Mouse (Mus musculus) stomach, postnatal 0 days (tissue): ENCODE data around the gene Tln2. TPM values are rescaled to one million over a fixed set of nuclear protein-coding genes. Genes with fewer than 3 reads are reported as not detected.

Source experiments
- ATAC-seq: fragments of 200-750 bp; cut with Nextera tagmentation; 2 replicates; pipeline ENCODE4 v1.8.0; 2017; ENCODE audit not compliant: low FRiP score, low TSS enrichment
- DNase-seq: peaks from one replicate; pipeline ENCODE4 v3.0.0-alpha.2; 2016; ENCODE audit warnings: low spot score
- H3K27ac ChIP-seq: fragments of 300-500 bp; sonication (generic); replicated peaks from 2 replicates; pipeline ENCODE4 v1.5.1; 2014; ENCODE audit warnings: mild to moderate bottlenecking, control low read depth
- H3K27me3 ChIP-seq: fragments of 300-500 bp; sonication (generic); 2 replicates; pipeline ENCODE4 v1.6.1; 2014; ENCODE audit warnings: low read length; ENCODE audit not compliant: control insufficient read depth, insufficient read depth
- H3K36me3 ChIP-seq: fragments of 300-500 bp; sonication (generic); 2 replicates; pipeline ENCODE4 v1.6.1; 2014; ENCODE audit warnings: low read length, mixed read lengths; ENCODE audit not compliant: control insufficient read depth, insufficient read depth
- H3K4me1 ChIP-seq: fragments of 300-500 bp; sonication (generic); replicated peaks from 2 replicates; pipeline ENCODE4 v1.6.1; 2014; ENCODE audit warnings: antibody characterized with exemption; ENCODE audit not compliant: control insufficient read depth, insufficient read depth
- H3K4me2 ChIP-seq: fragments of 300-500 bp; sonication (generic); replicated peaks from 2 replicates; pipeline ENCODE4 v1.6.1; 2014; ENCODE audit warnings: low read depth, mild to moderate bottlenecking, control low read depth, moderate library complexity
- H3K4me3 ChIP-seq: fragments of 300-500 bp; sonication (generic); 2 replicates; pipeline ENCODE4 v1.5.1; 2014; ENCODE audit warnings: low read depth, low read length, control low read depth
- H3K9ac ChIP-seq: fragments of 300-500 bp; sonication (generic); 2 replicates; pipeline ENCODE4 v1.6.1; 2014; ENCODE audit warnings: mild to moderate bottlenecking, low read length, control low read depth, mixed read lengths
- H3K9me3 ChIP-seq: fragments of 300-500 bp; sonication (generic); 2 replicates; pipeline ENCODE4 v1.6.1; 2016; ENCODE audit warnings: low read length; ENCODE audit not compliant: control insufficient read depth
- CTCF ChIP-seq: IDR thresholded peaks from 2 replicates; pipeline ENCODE4 v1.5.1; 2016; ENCODE audit warnings: antibody characterized with exemption, low read depth, mild to moderate bottlenecking, moderate library complexity
- EP300 ChIP-seq: optimal IDR thresholded peaks from 2 replicates; pipeline ENCODE3; 2016; ENCODE audit warnings: antibody characterized with exemption
- WGBS: fragments of 180-500 bp; shearing (Covaris S2); extraction: QIAGEN DNeasy Blood & Tissue Kit; methylation state at CpG from one replicate; pipeline ENCODE4 v1.1.7; 2014; 5-methylcytosine and 5-hydroxymethylcytosine counted together
- polyA plus RNA-seq: library from polyadenylated mRNA; unstranded; fragments of >200 nt; fragmentation: Nextera tagmentation; extraction: Ambion mirVana; gene quantifications from 2 replicates; pipeline ENCODE4 v1.2.1, GENCODE M21; 2015

Tln2 gene
- polyA plus RNA-seq, 1 experiment from 2014 or later, result 17.5 TPM

DNA sequence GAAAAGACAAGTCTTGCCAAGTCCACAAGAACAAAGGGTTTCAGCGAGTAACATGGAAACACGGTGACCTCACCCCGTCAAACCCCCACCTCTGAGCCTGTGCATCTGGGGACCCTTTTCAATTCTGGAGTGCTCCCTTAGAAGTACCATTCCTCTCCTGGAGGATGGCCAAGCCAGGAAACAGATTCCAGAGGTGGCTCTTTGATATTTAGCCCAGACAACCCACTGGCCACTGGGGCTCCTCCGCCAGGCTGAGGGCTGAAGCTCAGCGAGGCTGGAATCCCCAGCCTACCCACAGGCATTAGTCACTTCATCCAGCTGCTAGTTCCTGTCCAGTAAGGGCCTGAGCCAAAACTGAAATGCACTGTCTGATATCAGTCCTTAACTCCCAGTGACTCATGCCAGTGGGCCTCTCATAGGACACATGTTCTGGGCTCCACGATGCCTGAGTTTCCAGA is 6.3 kb upstream of the Tln2 start:
- ATAC-seq (peak; percentile 70), DNase-seq (no peak)
- no peaks in the 10 kb centered on the region for H3K36me3 ChIP-seq
- no peak overlapping the region for H3K4me2 ChIP-seq
- H3K27ac ChIP-seq, result no peak overlapping the region
- H3K9me3 ChIP-seq, result no peaks in the 10 kb centered on the region
- H3K9ac ChIP-seq, result no peak overlapping the region
- no peaks in the 10 kb centered on the region for H3K27me3 ChIP-seq
- 59% methylated on average over 6 of the region's 6 CpGs for WGBS
- no peak overlapping the region for H3K4me3 ChIP-seq
- no peaks in the 10 kb centered on the region for H3K4me1 ChIP-seq
- no peak for TF ChIP-seq EP300
- no peak for TF ChIP-seq CTCF

DNA sequence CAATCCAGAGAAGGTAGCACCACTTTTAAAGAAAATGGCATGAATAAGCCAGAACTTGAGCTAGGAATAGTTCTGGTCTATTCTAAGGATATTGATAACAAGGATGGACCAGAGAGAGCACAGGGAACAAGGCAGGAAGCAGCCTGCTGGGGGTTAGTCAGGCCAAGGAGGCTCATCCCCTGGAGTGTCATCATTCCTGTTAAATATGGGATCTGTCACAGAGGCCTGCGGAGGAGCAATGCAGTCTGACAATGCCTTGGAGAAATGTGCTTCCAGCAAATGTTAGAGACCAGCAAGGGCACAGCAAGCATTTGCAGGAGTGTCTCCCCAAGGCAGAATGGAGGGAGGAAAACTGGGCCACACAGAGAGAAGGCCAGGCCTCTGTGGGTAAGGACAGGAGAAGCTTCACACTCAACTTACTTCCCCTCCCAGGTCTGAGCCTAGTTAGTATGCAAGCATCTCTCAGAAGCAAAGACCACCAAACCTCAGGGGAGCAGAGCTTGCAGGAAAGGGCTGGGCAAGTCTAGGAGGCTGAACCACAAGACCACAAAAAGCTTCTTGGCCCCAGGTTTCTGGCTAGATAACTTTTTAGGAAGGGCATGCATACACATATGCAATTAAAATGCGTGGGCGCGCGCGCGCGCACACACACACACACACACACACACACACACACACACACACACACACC is 9.5 kb downstream of the Tln2 start:
- Histone ChIP-seq H3K9ac (no peak overlapping the region), H3K36me3 (no peaks in the 10 kb centered on the region), H3K4me2 (no peak overlapping the region), H3K27ac (no peak overlapping the region), H3K9me3 (no peaks in the 10 kb centered on the region), H3K27me3 (no peaks in the 10 kb centered on the region), H3K4me3 (no peak overlapping the region), H3K4me1 (no peaks in the 10 kb centered on the region)
- no peak for TF ChIP-seq EP300
- TF ChIP-seq CTCF, result no peak
- no peak for DNase-seq
- ATAC-seq, result no peak
- 91% methylated on average over 8 of the region's 8 CpGs for WGBS

DNA sequence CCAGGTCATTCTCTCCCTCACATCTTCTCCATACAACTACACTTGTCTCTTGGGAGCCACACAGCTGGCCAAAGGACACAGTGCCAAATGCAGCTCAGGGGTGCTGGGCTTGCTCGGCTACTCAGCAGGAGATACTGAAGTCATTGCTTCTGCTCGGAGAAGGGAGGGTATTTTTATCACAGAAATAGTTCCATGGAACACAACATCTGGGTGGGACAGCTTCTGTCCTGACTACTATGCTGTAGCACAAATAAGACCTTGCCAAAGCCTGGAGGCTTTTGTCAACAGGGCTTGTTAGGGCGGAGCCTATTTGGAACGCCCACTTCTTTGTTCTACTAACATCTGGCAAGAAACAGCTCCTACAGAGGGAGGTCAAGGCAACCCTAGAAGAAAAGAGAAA is 10.2 kb downstream of the Tln2 start:
- no peak overlapping the region for H3K4me3 ChIP-seq
- ATAC-seq (no peak), DNase-seq (peak; percentile 35)
- TF ChIP-seq EP300 (no peak), CTCF (no peak)
- no peak overlapping the region for H3K9ac ChIP-seq
- WGBS, result 32% methylated on average over 4 of the region's 4 CpGs
- no peaks in the 10 kb centered on the region for H3K36me3 ChIP-seq
- no peak overlapping the region for H3K27ac ChIP-seq
- H3K27me3 ChIP-seq, result no peaks in the 10 kb centered on the region
- no peaks in the 10 kb centered on the region for H3K4me1 ChIP-seq
- no peak overlapping the region for H3K4me2 ChIP-seq
- H3K9me3 ChIP-seq, result no peaks in the 10 kb centered on the region

DNA sequence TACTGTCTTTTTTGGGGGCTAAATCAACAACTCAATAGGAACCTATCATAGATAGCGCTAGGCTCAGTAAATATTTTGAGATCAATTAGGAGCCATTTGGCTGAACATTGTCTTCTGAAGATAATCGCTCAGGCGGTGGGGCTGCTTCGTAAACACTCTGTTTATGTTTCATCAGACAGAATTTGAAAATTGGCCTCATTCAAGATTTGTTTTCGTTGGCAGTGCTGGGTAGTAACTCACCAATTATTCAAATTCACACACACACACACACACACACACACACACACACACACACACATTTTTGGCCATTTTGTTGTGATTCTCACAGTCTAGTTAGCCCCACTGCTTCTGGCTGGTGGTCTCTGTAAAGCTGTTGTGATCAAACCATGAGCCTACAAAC is 12.9 kb downstream of the Tln2 start:
- no peak for ATAC-seq
- H3K27ac ChIP-seq, result no peak overlapping the region
- H3K36me3 ChIP-seq, result no peaks in the 10 kb centered on the region
- no peaks in the 10 kb centered on the region for H3K4me1 ChIP-seq
- no peak overlapping the region for H3K4me3 ChIP-seq
- no peaks in the 10 kb centered on the region for H3K27me3 ChIP-seq
- TF ChIP-seq CTCF (no peak), EP300 (no peak)
- 71% methylated on average over 5 of the region's 5 CpGs for WGBS
- no peak for DNase-seq
- no peak overlapping the region for H3K4me2 ChIP-seq
- H3K9ac ChIP-seq, result no peak overlapping the region
- H3K9me3 ChIP-seq, result no peaks in the 10 kb centered on the region

DNA sequence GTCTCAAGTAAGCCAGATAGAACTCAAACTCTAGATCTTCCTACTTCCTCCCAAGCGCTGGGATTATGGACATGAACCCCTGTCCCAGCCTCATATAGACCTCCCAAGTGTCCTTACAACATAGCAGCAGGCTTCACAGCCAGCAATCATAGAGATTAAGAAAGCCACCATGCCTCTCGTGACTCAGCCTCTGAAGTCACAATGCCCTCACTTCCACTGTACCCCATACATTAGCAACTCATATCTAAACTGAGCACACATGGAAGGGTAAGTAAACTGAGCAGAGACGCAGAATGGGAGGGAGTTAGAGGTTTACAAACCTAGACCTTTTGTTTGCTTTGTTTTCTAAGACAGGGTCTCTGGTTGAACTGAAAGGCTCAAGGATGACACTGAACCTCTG is 13.7 kb downstream of the Tln2 start:
- no peak overlapping the region for H3K4me3 ChIP-seq
- no peaks in the 10 kb centered on the region for H3K4me1 ChIP-seq
- ATAC-seq (peak; percentile 69; the same call in 1 of the 2 replicates), DNase-seq (peak; percentile 51)
- H3K27me3 ChIP-seq, result no peaks in the 10 kb centered on the region
- TF ChIP-seq CTCF (no peak), EP300 (no peak)
- no peak overlapping the region for H3K9ac ChIP-seq
- no peaks in the 10 kb centered on the region for H3K9me3 ChIP-seq
- H3K36me3 ChIP-seq, result no peaks in the 10 kb centered on the region
- no peak overlapping the region for H3K4me2 ChIP-seq
- WGBS, result 71% methylated on average over 3 of the region's 3 CpGs
- H3K27ac ChIP-seq, result no peak overlapping the region

DNA sequence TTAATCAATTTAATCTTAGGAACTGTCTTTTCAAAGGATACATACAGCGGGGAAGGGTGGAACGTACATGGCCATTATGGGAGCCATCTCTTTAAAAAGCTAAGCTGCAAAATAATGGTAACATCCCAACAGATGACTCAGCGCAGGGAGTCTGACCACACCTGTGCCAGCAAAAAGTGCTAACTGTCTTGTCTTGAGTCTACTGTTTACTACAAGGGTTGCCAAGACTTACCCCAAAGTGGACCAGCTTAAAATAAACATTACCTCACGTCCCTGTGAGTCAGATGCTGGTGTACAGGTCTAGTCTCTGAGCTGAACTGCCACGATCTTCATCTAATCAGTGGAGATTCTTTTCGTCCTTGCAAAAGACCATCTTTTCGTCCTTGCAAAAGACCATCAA is 14.7 kb downstream of the Tln2 start:
- H3K27ac ChIP-seq, result no peak overlapping the region
- no peaks in the 10 kb centered on the region for H3K9me3 ChIP-seq
- TF ChIP-seq EP300 (no peak), CTCF (no peak)
- DNase-seq (no peak), ATAC-seq (peak; percentile 34; the same call in 1 of the 2 replicates)
- no peak overlapping the region for H3K9ac ChIP-seq
- no peaks in the 10 kb centered on the region for H3K27me3 ChIP-seq
- 36% methylated on average over 7 of the region's 7 CpGs for WGBS
- H3K4me1 ChIP-seq, result no peaks in the 10 kb centered on the region
- no peak overlapping the region for H3K4me2 ChIP-seq
- H3K36me3 ChIP-seq, result no peaks in the 10 kb centered on the region
- H3K4me3 ChIP-seq, result no peak overlapping the region
